Mouse (Mus musculus) stomach, postnatal 0 days (tissue): ENCODE data around the gene Galnt2. TPM values are rescaled to one million over a fixed set of nuclear protein-coding genes. Genes with fewer than 3 reads are reported as not detected.

Experiments
- ATAC-seq: fragments of 200-750 bp; cut with Nextera tagmentation; 2 replicates; pipeline ENCODE4 v1.8.0; 2017; ENCODE audit not compliant: low FRiP score, low TSS enrichment
- DNase-seq: peaks from one replicate; pipeline ENCODE4 v3.0.0-alpha.2; 2016; ENCODE audit warnings: low spot score
- H3K27ac ChIP-seq: fragments of 300-500 bp; sonication (generic); replicated peaks from 2 replicates; pipeline ENCODE4 v1.5.1; 2014; ENCODE audit warnings: mild to moderate bottlenecking, control low read depth
- H3K27me3 ChIP-seq: fragments of 300-500 bp; sonication (generic); 2 replicates; pipeline ENCODE4 v1.6.1; 2014; ENCODE audit warnings: low read length; ENCODE audit not compliant: control insufficient read depth, insufficient read depth
- H3K36me3 ChIP-seq: fragments of 300-500 bp; sonication (generic); 2 replicates; pipeline ENCODE4 v1.6.1; 2014; ENCODE audit warnings: low read length, mixed read lengths; ENCODE audit not compliant: control insufficient read depth, insufficient read depth
- H3K4me1 ChIP-seq: fragments of 300-500 bp; sonication (generic); replicated peaks from 2 replicates; pipeline ENCODE4 v1.6.1; 2014; ENCODE audit warnings: antibody characterized with exemption; ENCODE audit not compliant: control insufficient read depth, insufficient read depth
- H3K4me2 ChIP-seq: fragments of 300-500 bp; sonication (generic); replicated peaks from 2 replicates; pipeline ENCODE4 v1.6.1; 2014; ENCODE audit warnings: low read depth, mild to moderate bottlenecking, control low read depth, moderate library complexity
- H3K4me3 ChIP-seq: fragments of 300-500 bp; sonication (generic); 2 replicates; pipeline ENCODE4 v1.5.1; 2014; ENCODE audit warnings: low read depth, low read length, control low read depth
- H3K9ac ChIP-seq: fragments of 300-500 bp; sonication (generic); 2 replicates; pipeline ENCODE4 v1.6.1; 2014; ENCODE audit warnings: mild to moderate bottlenecking, low read length, control low read depth, mixed read lengths
- H3K9me3 ChIP-seq: fragments of 300-500 bp; sonication (generic); 2 replicates; pipeline ENCODE4 v1.6.1; 2016; ENCODE audit warnings: low read length; ENCODE audit not compliant: control insufficient read depth
- CTCF ChIP-seq: IDR thresholded peaks from 2 replicates; pipeline ENCODE4 v1.5.1; 2016; ENCODE audit warnings: antibody characterized with exemption, low read depth, mild to moderate bottlenecking, moderate library complexity
- EP300 ChIP-seq: optimal IDR thresholded peaks from 2 replicates; pipeline ENCODE3; 2016; ENCODE audit warnings: antibody characterized with exemption
- WGBS: fragments of 180-500 bp; shearing (Covaris S2); extraction: QIAGEN DNeasy Blood & Tissue Kit; methylation state at CpG from one replicate; pipeline ENCODE4 v1.1.7; 2014; 5-methylcytosine and 5-hydroxymethylcytosine counted together
- polyA plus RNA-seq: library from polyadenylated mRNA; unstranded; fragments of >200 nt; fragmentation: Nextera tagmentation; extraction: Ambion mirVana; gene quantifications from 2 replicates; pipeline ENCODE4 v1.2.1, GENCODE M21; 2015

Galnt2 gene
- 48.6 and 48.9 TPM in 2 replicates for polyA plus RNA-seq

GRCm38 (mm10) chr8:124231176-124231484 lies at the start of gene Galnt2:
Gene Galnt2, plus strand, starts transcription at chr8:124231391.
- 3% methylated on average over 15 of the region's 53 CpGs for WGBS
- peak; percentile 80 for ATAC-seq
- no peaks in the 10 kb centered on the region for H3K27me3 ChIP-seq

GRCm38 (mm10) chr8:124181751-124182150 lies 49.4 kb upstream of the Galnt2 start:
- Histone ChIP-seq H3K27ac (peak overlapping the region; percentile 53; the same call in 1 of the 2 replicates), H3K9ac (no peak overlapping the region), H3K4me1 (no peaks in the 10 kb centered on the region), H3K9me3 (no peaks in the 10 kb centered on the region), H3K4me3 (no peak overlapping the region), H3K27me3 (no peaks in the 10 kb centered on the region), H3K36me3 (no peaks in the 10 kb centered on the region), H3K4me2 (no peak overlapping the region)
- no peak for DNase-seq
- ATAC-seq: peak; percentile 42; the same call in 1 of the 2 replicates
- WGBS: 43% methylated on average over 5 of the region's 5 CpGs
- TF ChIP-seq EP300 (no peak), CTCF (no peak)

More at GRCm38 (mm10) chr8:124231176-124231484, at the start of gene Galnt2:
- Histone ChIP-seq H3K4me3 (peak within 1 kb of the TSS; percentile 88), H3K9me3 (no peaks in the 10 kb centered on the region), H3K36me3 (no peaks in the 10 kb centered on the region), H3K27ac (peak within 1 kb of the TSS; percentile 88), H3K9ac (peak within 1 kb of the TSS; percentile 89), H3K4me1 (0 out of 2 replicates have a peak, but pooled peaks cover 5% of the 10 kb centered on the region), H3K4me2 (peak within 1 kb of the TSS; percentile 92)
- TF ChIP-seq EP300: no peak
- no peak for TF ChIP-seq CTCF
- peak; percentile 89 for DNase-seq

- H3K4me2 ChIP-seq: no peak overlapping the region
- DNase-seq (peak; percentile 29), ATAC-seq (peak; percentile 75; the same call in 1 of the 2 replicates)
- no peaks in the 10 kb centered on the region for H3K9me3 ChIP-seq
- WGBS: 25% methylated on average over 13 of the region's 13 CpGs
- H3K4me1 ChIP-seq: no peaks in the 10 kb centered on the region
- H3K9ac ChIP-seq: no peak overlapping the region
- peak overlapping the region; percentile 81 for H3K27ac ChIP-seq
- H3K4me3 ChIP-seq: no peak overlapping the region
- TF ChIP-seq EP300 (no peak), CTCF (no peak)
- H3K27me3 ChIP-seq: no peaks in the 10 kb centered on the region
- H3K36me3 ChIP-seq: no peaks in the 10 kb centered on the region
These were observed 49.0 kb upstream of the Galnt2 start for GRCm38 (mm10) chr8:124182224-124182623.

- 46% methylated on average over 3 of the region's 3 CpGs for WGBS
- no peak overlapping the region for H3K9ac ChIP-seq
- H3K27me3 ChIP-seq: no peaks in the 10 kb centered on the region
- H3K4me3 ChIP-seq: no peak overlapping the region
- no peak for TF ChIP-seq EP300
- no peak for TF ChIP-seq CTCF
- H3K9me3 ChIP-seq: no peaks in the 10 kb centered on the region
- DNase-seq (no peak), ATAC-seq (no peak)
- H3K4me1 ChIP-seq: no peaks in the 10 kb centered on the region
- peak overlapping the region; percentile 58; the same call in 1 of the 2 replicates for H3K27ac ChIP-seq
- H3K4me2 ChIP-seq: no peak overlapping the region
- H3K36me3 ChIP-seq: no peaks in the 10 kb centered on the region
These were observed 47.1 kb upstream of the Galnt2 start for GRCm38 (mm10) chr8:124184078-124184477.

GRCm38 (mm10) chr8:124184507-124184906 lies 46.7 kb upstream of the Galnt2 start:
- Histone ChIP-seq H3K27ac (peak overlapping the region; percentile 35; the same call in 1 of the 2 replicates), H3K4me3 (no peak overlapping the region), H3K36me3 (no peaks in the 10 kb centered on the region), H3K9me3 (no peaks in the 10 kb centered on the region), H3K27me3 (no peaks in the 10 kb centered on the region), H3K4me1 (no peaks in the 10 kb centered on the region), H3K9ac (no peak overlapping the region), H3K4me2 (no peak overlapping the region)
- ATAC-seq (no peak), DNase-seq (no peak)
- TF ChIP-seq CTCF (no peak), EP300 (no peak)
- WGBS: 76% methylated on average over 2 of the region's 2 CpGs

GRCm38 (mm10) chr8:124185081-124185480 lies 46.1 kb upstream of the Galnt2 start:
- ATAC-seq: no peak
- no peaks in the 10 kb centered on the region for H3K9me3 ChIP-seq
- 78% methylated on average over 6 of the region's 6 CpGs for WGBS
- H3K27me3 ChIP-seq: no peaks in the 10 kb centered on the region
- DNase-seq: no peak
- no peak for TF ChIP-seq CTCF
- TF ChIP-seq EP300: no peak
- no peak overlapping the region for H3K27ac ChIP-seq
- H3K4me3 ChIP-seq: no peak overlapping the region
- no peaks in the 10 kb centered on the region for H3K36me3 ChIP-seq
- H3K4me2 ChIP-seq: no peak overlapping the region
- H3K4me1 ChIP-seq: no peaks in the 10 kb centered on the region
- no peak overlapping the region for H3K9ac ChIP-seq
